Mouse (Mus musculus) limb, embryonic 15.5 days (tissue): ENCODE results near the gene Rap2c. TPM values are rescaled to one million over a fixed set of nuclear protein-coding genes. Genes with fewer than 3 reads are reported as not detected.

Experiments
- ATAC-seq: fragments of 200-750 bp; cut with Nextera tagmentation; 2 replicates; pipeline ENCODE4 v1.8.0; 2017; ENCODE audit warnings: low read depth, moderate TSS enrichment; ENCODE audit not compliant: insufficient number of reproducible peaks, low FRiP score, low TSS enrichment
- H3K27ac ChIP-seq: fragments of 300-500 bp; sonication (generic); 2 replicates; pipeline ENCODE4 v1.5.1; 2015; ENCODE audit warnings: moderate library complexity, mild to moderate bottlenecking, inconsistent platforms
- H3K27me3 ChIP-seq: fragments of 300-500 bp; sonication (generic); 2 replicates; pipeline ENCODE4 v1.6.1; 2015; ENCODE audit warnings: inconsistent platforms
- H3K36me3 ChIP-seq: fragments of 300-500 bp; sonication (generic); 2 replicates; pipeline ENCODE4 v1.6.1; 2015; ENCODE audit warnings: inconsistent platforms
- H3K4me1 ChIP-seq: fragments of 300-500 bp; sonication (generic); 2 replicates; pipeline ENCODE4 v1.6.1; 2015; ENCODE audit warnings: inconsistent platforms
- H3K4me2 ChIP-seq: fragments of 300-500 bp; sonication (generic); 2 replicates; pipeline ENCODE4 v1.6.1; 2015; ENCODE audit warnings: mild to moderate bottlenecking, inconsistent platforms
- H3K4me3 ChIP-seq: fragments of 300-500 bp; sonication (generic); 2 replicates; pipeline ENCODE4 v1.5.1; 2015; ENCODE audit warnings: mild to moderate bottlenecking, inconsistent platforms
- H3K9ac ChIP-seq: fragments of 300-500 bp; sonication (generic); 2 replicates; pipeline ENCODE4 v1.6.1; 2015; ENCODE audit warnings: inconsistent platforms
- H3K9me3 ChIP-seq: fragments of 300-500 bp; sonication (generic); 2 replicates; pipeline ENCODE4 v1.6.1; 2016; ENCODE audit warnings: inconsistent platforms
- WGBS: fragments of 180-500 bp; shearing (Covaris S2); methylation state at CpG from one replicate; pipeline ENCODE4 v1.1.7; 2015; 5-methylcytosine and 5-hydroxymethylcytosine counted together
- polyA plus RNA-seq: library from polyadenylated mRNA; unstranded; fragments of >200 nt; fragmentation: Nextera tagmentation; extraction: Ambion mirVana; gene quantifications from 2 replicates; pipeline ENCODE4 v1.2.1, GENCODE M21; 2015

Gene Rap2c
- polyA plus RNA-seq, 1 experiment from 2014 or later = 29.2 TPM

DNA sequence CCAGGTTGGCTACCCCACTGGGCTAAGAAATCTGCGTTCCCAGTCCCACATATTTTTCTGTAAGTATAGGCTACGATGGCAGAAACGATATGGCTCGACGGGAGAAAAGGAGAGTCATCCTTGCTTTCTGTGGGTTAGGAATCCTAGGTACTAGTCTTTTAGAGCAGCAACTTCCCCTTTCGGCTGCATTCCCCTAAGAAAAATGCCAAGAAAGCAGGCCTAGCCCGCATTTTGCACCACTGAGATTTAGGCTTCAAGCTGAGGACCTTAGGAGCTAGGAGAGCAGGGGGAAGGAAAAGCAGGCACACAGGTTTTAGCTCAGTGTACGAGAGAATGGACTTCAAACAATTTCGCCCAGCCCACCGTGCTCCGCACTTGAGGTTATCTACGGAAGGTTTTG is 892 bp downstream of the Rap2c start:
- WGBS = 35% methylated on average over 12 of the region's 12 CpGs
- Histone ChIP-seq H3K4me1 (no peaks in the 10 kb centered on the region), H3K9ac (no peak overlapping the region)

GRCm38 (mm10) chrX:51012280-51012679 is 5.5 kb downstream of the Rap2c start:
- H3K4me3 ChIP-seq = no peak overlapping the region
- 52% methylated on average over 2 of the region's 2 CpGs for WGBS
- no peak overlapping the region for H3K4me2 ChIP-seq
- no peak overlapping the region for H3K27ac ChIP-seq
- no peaks in the 10 kb centered on the region for H3K4me1 ChIP-seq
- H3K36me3 ChIP-seq = 0 out of 2 replicates have a peak, but pooled peaks cover 2% of the 10 kb centered on the region
- no peaks in the 10 kb centered on the region for H3K9me3 ChIP-seq
- no peaks in the 10 kb centered on the region for H3K27me3 ChIP-seq
- ATAC-seq = no peak
- no peak overlapping the region for H3K9ac ChIP-seq

More for the DNA sequence above, 892 bp downstream of the Rap2c start:
- H3K36me3 ChIP-seq = no peaks in the 10 kb centered on the region
- peak overlapping the region; percentile 44 for H3K4me2 ChIP-seq
- H3K9me3 ChIP-seq = no peaks in the 10 kb centered on the region
- H3K27me3 ChIP-seq = no peaks in the 10 kb centered on the region
- ATAC-seq = no peak
- H3K27ac ChIP-seq = peak overlapping the region; percentile 97
- H3K4me3 ChIP-seq = peak overlapping the region; percentile 54

- H3K4me2 ChIP-seq = no peak overlapping the region
- H3K4me3 ChIP-seq = no peak overlapping the region
- H3K27ac ChIP-seq = no peak overlapping the region
- no peaks in the 10 kb centered on the region for H3K27me3 ChIP-seq
- WGBS = 70% methylated on average over 4 of the region's 4 CpGs
- H3K9ac ChIP-seq = no peak overlapping the region
- no peak for ATAC-seq
- H3K4me1 ChIP-seq = no peaks in the 10 kb centered on the region
- peaks cover 2% of the 10 kb centered on the region; the same call in 1 of the 2 replicates for H3K36me3 ChIP-seq
- H3K9me3 ChIP-seq = no peaks in the 10 kb centered on the region
These were observed 7.5 kb downstream of the Rap2c start for GRCm38 (mm10) chrX:51010323-51010722.

- H3K4me1 ChIP-seq = no peaks in the 10 kb centered on the region
- no peak overlapping the region for H3K27ac ChIP-seq
- no peaks in the 10 kb centered on the region for H3K36me3 ChIP-seq
- H3K4me2 ChIP-seq = no peak overlapping the region
- no peak for ATAC-seq
- no peak overlapping the region for H3K9ac ChIP-seq
- 81% methylated on average over 6 of the region's 6 CpGs for WGBS
- H3K4me3 ChIP-seq = no peak overlapping the region
- H3K9me3 ChIP-seq = no peaks in the 10 kb centered on the region
- no peaks in the 10 kb centered on the region for H3K27me3 ChIP-seq
These were observed 17.0 kb downstream of the Rap2c start for GRCm38 (mm10) chrX:51000791-51001190.

DNA sequence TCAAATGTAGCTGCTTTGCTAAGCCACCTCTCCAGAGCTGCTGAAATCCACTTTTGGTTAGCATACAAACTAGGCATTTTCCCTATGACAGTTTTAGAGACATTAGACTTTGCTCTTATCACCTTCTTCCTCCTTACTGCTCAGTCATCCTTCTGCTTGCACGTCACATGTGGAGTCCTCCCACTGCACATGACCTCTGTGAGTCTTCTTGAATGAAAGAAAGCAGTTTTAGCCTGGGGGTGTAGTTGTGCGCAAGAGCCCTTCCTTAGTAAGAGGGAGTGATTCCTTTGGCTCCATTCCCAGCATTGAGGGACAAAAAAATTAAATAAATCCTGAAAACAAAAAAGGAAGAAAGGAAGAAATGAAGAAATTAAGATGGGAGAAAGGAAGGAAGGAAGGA is 22.5 kb downstream of the Rap2c start:
- H3K9me3 ChIP-seq = no peaks in the 10 kb centered on the region
- ATAC-seq = no peak
- no peaks in the 10 kb centered on the region for H3K36me3 ChIP-seq
- H3K9ac ChIP-seq = no peak overlapping the region
- WGBS = 67% methylated on average over 2 of the region's 2 CpGs
- H3K4me3 ChIP-seq = no peak overlapping the region
- no peaks in the 10 kb centered on the region for H3K27me3 ChIP-seq
- H3K4me2 ChIP-seq = no peak overlapping the region
- H3K4me1 ChIP-seq = no peaks in the 10 kb centered on the region
- H3K27ac ChIP-seq = no peak overlapping the region

- no peak for ATAC-seq
- WGBS = 80% methylated on average over 5 of the region's 5 CpGs
These were observed 26.5 kb downstream of the Rap2c start for GRCm38 (mm10) chrX:50991324-50991723.

DNA sequence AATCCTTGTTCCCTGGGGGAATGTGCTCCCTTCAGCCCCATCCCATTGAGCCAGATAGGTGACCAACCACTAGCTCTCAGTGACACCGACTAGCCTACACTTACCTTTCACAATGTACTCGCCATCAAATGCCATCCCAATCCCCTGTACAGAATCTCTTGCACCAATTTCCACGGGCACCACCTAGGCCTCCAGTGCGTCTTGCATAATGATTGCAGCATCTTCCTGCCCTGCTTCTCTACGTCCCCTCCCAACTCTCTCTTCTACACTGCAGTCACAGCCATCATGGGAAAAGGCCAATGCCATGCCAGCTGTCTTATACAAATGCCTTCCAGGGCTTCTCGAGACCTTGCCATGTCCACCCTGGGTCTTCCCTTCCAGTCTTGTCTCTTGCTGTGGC is 27.9 kb downstream of the Rap2c start:
- WGBS = 85% methylated on average over 6 of the region's 6 CpGs
- Histone ChIP-seq H3K27ac (no peak overlapping the region), H3K9me3 (no peaks in the 10 kb centered on the region), H3K4me2 (no peak overlapping the region), H3K9ac (no peak overlapping the region), H3K4me3 (no peak overlapping the region), H3K4me1 (no peaks in the 10 kb centered on the region), H3K27me3 (no peaks in the 10 kb centered on the region), H3K36me3 (no peaks in the 10 kb centered on the region)
- ATAC-seq = no peak

More at GRCm38 (mm10) chrX:50991324-50991723, 26.5 kb downstream of the Rap2c start:
- Histone ChIP-seq H3K27ac (0 out of 2 replicates have a peak overlapping the region, but pooled peaks have one; percentile 22), H3K9me3 (no peaks in the 10 kb centered on the region), H3K4me1 (no peaks in the 10 kb centered on the region), H3K27me3 (no peaks in the 10 kb centered on the region), H3K4me3 (no peak overlapping the region), H3K36me3 (no peaks in the 10 kb centered on the region), H3K4me2 (no peak overlapping the region), H3K9ac (no peak overlapping the region)

DNA sequence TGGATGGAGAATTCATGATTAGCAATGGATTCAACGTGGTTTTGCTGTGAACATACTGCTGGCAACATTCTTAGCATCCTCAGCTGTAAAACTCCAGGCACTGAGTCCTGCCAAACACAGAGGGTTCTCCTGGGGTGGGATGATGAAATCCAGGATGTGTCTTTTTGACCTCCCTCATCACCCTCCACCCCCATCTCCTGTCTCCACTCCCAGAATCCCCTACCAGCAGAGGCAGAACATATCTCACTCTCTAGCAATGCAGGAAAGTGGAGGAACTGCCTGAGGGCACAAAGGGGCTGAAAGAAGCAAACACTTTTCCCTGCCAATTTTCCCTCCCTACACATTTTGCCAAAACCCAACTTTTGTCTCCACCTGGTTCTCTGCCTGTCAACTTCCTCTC is 29.2 kb downstream of the Rap2c start:
- Histone ChIP-seq H3K36me3 (no peaks in the 10 kb centered on the region), H3K4me3 (no peak overlapping the region), H3K4me2 (no peak overlapping the region), H3K9me3 (no peaks in the 10 kb centered on the region), H3K27ac (no peak overlapping the region), H3K4me1 (no peaks in the 10 kb centered on the region), H3K9ac (no peak overlapping the region), H3K27me3 (no peaks in the 10 kb centered on the region)
- WGBS = 32% methylated on average over 1 of the region's 1 CpGs
- ATAC-seq = no peak

DNA sequence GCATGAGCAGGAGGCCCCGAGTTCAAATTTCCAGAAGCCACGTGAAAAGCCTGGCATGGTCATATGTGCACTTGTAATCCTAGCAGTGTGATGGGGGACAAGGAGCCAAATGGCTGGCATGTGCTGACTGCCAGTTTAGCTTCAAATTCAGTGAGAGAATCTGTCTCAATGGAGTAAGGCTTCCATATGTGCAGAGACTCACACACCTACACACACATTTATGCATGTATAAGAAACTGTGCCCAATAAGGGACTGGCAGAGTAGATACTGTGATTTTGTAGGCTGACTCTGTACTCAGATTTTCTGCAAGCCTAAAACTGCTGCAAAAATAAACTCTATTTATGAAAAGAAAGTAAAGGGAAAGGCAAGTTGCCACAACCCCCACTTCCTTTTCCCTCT is 39.4 kb downstream of the Rap2c start:
- H3K4me3 ChIP-seq = no peak overlapping the region
- no peaks in the 10 kb centered on the region for H3K36me3 ChIP-seq
- H3K9ac ChIP-seq = no peak overlapping the region
- no peaks in the 10 kb centered on the region for H3K9me3 ChIP-seq
- H3K27me3 ChIP-seq = no peaks in the 10 kb centered on the region
- 64% methylated on average over 2 of the region's 2 CpGs for WGBS
- no peak overlapping the region for H3K27ac ChIP-seq
- H3K4me1 ChIP-seq = no peaks in the 10 kb centered on the region
- ATAC-seq = no peak
- no peak overlapping the region for H3K4me2 ChIP-seq

DNA sequence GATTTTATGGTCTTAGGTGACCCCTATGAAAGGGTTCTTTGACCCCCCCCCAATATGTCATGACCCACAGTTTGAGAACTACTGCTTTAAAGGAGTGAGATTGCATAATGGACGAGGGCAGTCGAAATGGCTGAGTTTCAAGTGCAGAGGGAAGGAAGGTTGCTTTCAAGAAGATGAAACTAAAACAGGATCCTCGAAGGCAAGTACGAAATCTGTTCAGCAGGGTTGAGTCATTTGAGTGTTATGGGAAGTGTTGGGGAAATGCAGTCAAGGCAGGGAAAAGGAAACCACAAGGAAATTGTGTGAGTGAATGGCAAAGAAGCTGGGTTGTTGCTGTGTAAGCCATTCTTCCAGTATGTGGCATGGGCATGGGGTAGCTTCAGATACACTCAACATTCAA is 45.7 kb downstream of the Rap2c start:
- Histone ChIP-seq H3K4me3 (no peak overlapping the region), H3K27me3 (no peaks in the 10 kb centered on the region), H3K4me1 (no peaks in the 10 kb centered on the region), H3K27ac (no peak overlapping the region), H3K36me3 (no peaks in the 10 kb centered on the region), H3K4me2 (no peak overlapping the region), H3K9me3 (no peaks in the 10 kb centered on the region), H3K9ac (no peak overlapping the region)
- ATAC-seq = no peak
- WGBS = 85% methylated on average over 4 of the region's 4 CpGs

DNA sequence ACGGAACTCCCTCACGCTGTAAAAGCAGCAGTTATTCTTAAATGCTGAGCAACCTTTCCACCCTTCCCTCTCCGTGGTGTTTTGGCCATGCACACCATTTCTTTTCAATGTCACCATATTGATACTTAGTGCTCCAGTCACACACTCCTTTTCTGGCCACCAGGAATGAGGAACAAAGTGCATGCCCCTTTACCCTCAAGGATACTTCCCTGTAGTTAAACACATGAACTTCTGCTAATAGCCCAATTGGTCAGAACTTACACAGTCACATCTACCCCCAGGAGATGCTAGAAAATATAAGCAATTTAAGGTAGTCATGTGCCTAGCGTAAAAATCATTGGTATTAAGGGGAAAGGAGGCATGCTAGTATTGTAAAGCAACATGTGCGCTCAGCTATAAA is 47.9 kb downstream of the Rap2c start:
- Histone ChIP-seq H3K9me3 (no peaks in the 10 kb centered on the region), H3K36me3 (no peaks in the 10 kb centered on the region), H3K9ac (no peak overlapping the region), H3K27ac (no peak overlapping the region), H3K27me3 (no peaks in the 10 kb centered on the region), H3K4me1 (no peaks in the 10 kb centered on the region), H3K4me3 (no peak overlapping the region), H3K4me2 (no peak overlapping the region)
- WGBS = 83% methylated on average over 5 of the region's 5 CpGs
- ATAC-seq = no peak

- H3K9me3 ChIP-seq = no peaks in the 10 kb centered on the region
- no peaks in the 10 kb centered on the region for H3K36me3 ChIP-seq
- H3K4me1 ChIP-seq = no peaks in the 10 kb centered on the region
- WGBS = 50% methylated on average over 10 of the region's 10 CpGs
- peak overlapping the region; percentile 57; the same call in 1 of the 2 replicates for H3K27ac ChIP-seq
- no peak overlapping the region for H3K4me2 ChIP-seq
- no peaks in the 10 kb centered on the region for H3K27me3 ChIP-seq
- H3K9ac ChIP-seq = no peak overlapping the region
- no peak overlapping the region for H3K4me3 ChIP-seq
- no peak for ATAC-seq
These were observed 49.5 kb downstream of the Rap2c start for GRCm38 (mm10) chrX:50968157-50968932.
